Mouse (Mus musculus): ENCODE data around the gene Dock9.
"Not testable (repeated sequence)": the region's sequence is repeated elsewhere in the genome, so short reads cannot be mapped to it uniquely, and the experiment has no call there.

The Dock9 gene

GRCm38 (mm10) chr14:121697709-121698619 is 99.7 kb downstream of the Dock9 start:
- DNase-seq, result no peak

GRCm38 (mm10) chr14:121697143-121697680 is 100.4 kb downstream of the Dock9 start:
- DNase-seq, result no peak

- no peak for DNase-seq
Measured at GRCm38 (mm10) chr14:121696429-121697118, 101.1 kb downstream of the Dock9 start.

GRCm38 (mm10) chr14:121694706-121695105 is 102.9 kb downstream of the Dock9 start:
- DNase-seq, result no peak

- no peak for DNase-seq
Measured at GRCm38 (mm10) chr14:121693991-121694594, 103.5 kb downstream of the Dock9 start.

- DNase-seq, result not testable (repeated sequence)
Measured at GRCm38 (mm10) chr14:121689649-121690048, 108.0 kb downstream of the Dock9 start.

- no peak for DNase-seq
Measured at GRCm38 (mm10) chr14:121688175-121688574, 109.5 kb downstream of the Dock9 start.

GRCm38 (mm10) chr14:121687274-121687673 is 110.4 kb downstream of the Dock9 start:
- no peak for DNase-seq

- no peak for DNase-seq
Measured at GRCm38 (mm10) chr14:121678913-121679312, 118.7 kb downstream of the Dock9 start.

- no peak for DNase-seq
Measured at GRCm38 (mm10) chr14:121678445-121678844, 119.2 kb downstream of the Dock9 start.

GRCm38 (mm10) chr14:121676596-121677330 is 120.9 kb downstream of the Dock9 start:
- no peak for DNase-seq

GRCm38 (mm10) chr14:121676121-121676591 is 121.5 kb downstream of the Dock9 start:
- DNase-seq, result no peak

- DNase-seq, result no peak
Measured at GRCm38 (mm10) chr14:121675579-121675978, 122.1 kb downstream of the Dock9 start.

GRCm38 (mm10) chr14:121675146-121675545 is 122.5 kb downstream of the Dock9 start:
- no peak for DNase-seq

GRCm38 (mm10) chr14:121670016-121670415 is 127.6 kb downstream of the Dock9 start:
- no peak for DNase-seq

- DNase-seq, result no peak
Measured at GRCm38 (mm10) chr14:121666641-121667274, 130.9 kb downstream of the Dock9 start.

GRCm38 (mm10) chr14:121665693-121666273 is 131.9 kb downstream of the Dock9 start:
- DNase-seq, result no peak

GRCm38 (mm10) chr14:121663913-121664312 is 133.7 kb downstream of the Dock9 start:
- DNase-seq, result no peak

- DNase-seq, result no peak
Measured at GRCm38 (mm10) chr14:121660918-121661317, 136.7 kb downstream of the Dock9 start.

GRCm38 (mm10) chr14:121660167-121660894 is 137.3 kb downstream of the Dock9 start:
- no peak for DNase-seq
